Mouse (Mus musculus) forebrain, embryonic 14.5 days (tissue): ENCODE measurements around the gene Sox14. TPM values are rescaled to one million over a fixed set of nuclear protein-coding genes. Genes with fewer than 3 reads are reported as not detected.

Experiments
- ATAC-seq: fragments of 200-750 bp; cut with Nextera tagmentation; 2 replicates; pipeline ENCODE4 v1.8.0; 2017; ENCODE audit warnings: mild to moderate bottlenecking, moderate library complexity
- DNase-seq: peaks from one replicate; pipeline ENCODE4 v3.0.0-alpha.2; 2015; ENCODE audit warnings: low spot score
- H3K27ac ChIP-seq: fragments of 300-500 bp; sonication (generic); 2 replicates; pipeline ENCODE4 v1.5.1; 2014; ENCODE audit warnings: low read depth, mild to moderate bottlenecking, control low read depth, low read length, moderate library complexity
- H3K27me3 ChIP-seq: fragments of 300-500 bp; sonication (generic); replicated peaks from 2 replicates; pipeline ENCODE4 v1.6.1; 2014; ENCODE audit warnings: low read length, control low read depth, mixed read lengths; ENCODE audit not compliant: control insufficient read depth, insufficient read depth
- H3K36me3 ChIP-seq: fragments of 300-500 bp; sonication (generic); 2 replicates; pipeline ENCODE4 v1.6.1; 2014; ENCODE audit warnings: low read length, control low read depth; ENCODE audit not compliant: control insufficient read depth, insufficient read depth
- H3K4me1 ChIP-seq: fragments of 300-500 bp; sonication (generic); 2 replicates; pipeline ENCODE4 v1.6.1; 2014; ENCODE audit warnings: antibody characterized with exemption, low read length, control low read depth; ENCODE audit not compliant: control insufficient read depth, insufficient read depth
- H3K4me2 ChIP-seq: fragments of 300-500 bp; sonication (generic); 2 replicates; pipeline ENCODE4 v1.6.1; 2014; ENCODE audit warnings: mild to moderate bottlenecking, control low read depth, low read length
- H3K4me3 ChIP-seq: fragments of 300-500 bp; sonication (generic); 2 replicates; pipeline ENCODE4 v1.5.1; 2014; ENCODE audit warnings: low read depth, low read length, control low read depth
- H3K9ac ChIP-seq: fragments of 300-500 bp; sonication (generic); 2 replicates; pipeline ENCODE4 v1.6.1; 2014; ENCODE audit warnings: mild to moderate bottlenecking, low read length, control low read depth, moderate library complexity
- H3K9me3 ChIP-seq: fragments of 300-500 bp; sonication (generic); replicated peaks from 2 replicates; pipeline ENCODE4 v1.6.1; 2016; ENCODE audit warnings: low read length, control low read depth, mixed read lengths; ENCODE audit not compliant: control insufficient read depth
- WGBS: fragments of 180-500 bp; shearing (Covaris S2); extraction: QIAGEN DNeasy Blood & Tissue Kit; methylation state at CpG from one replicate; pipeline ENCODE4 v1.1.7; 2014; 5-methylcytosine and 5-hydroxymethylcytosine counted together
- polyA plus RNA-seq: library from polyadenylated mRNA; unstranded; fragments of >200 nt; fragmentation: Nextera tagmentation; extraction: Ambion mirVana; gene quantifications from 2 replicates; pipeline ENCODE4 v1.2.1, GENCODE M21; 2014

The Sox14 gene
- polyA plus RNA-seq, 1 experiment from 2014 or later, result 2.8 TPM

DNA sequence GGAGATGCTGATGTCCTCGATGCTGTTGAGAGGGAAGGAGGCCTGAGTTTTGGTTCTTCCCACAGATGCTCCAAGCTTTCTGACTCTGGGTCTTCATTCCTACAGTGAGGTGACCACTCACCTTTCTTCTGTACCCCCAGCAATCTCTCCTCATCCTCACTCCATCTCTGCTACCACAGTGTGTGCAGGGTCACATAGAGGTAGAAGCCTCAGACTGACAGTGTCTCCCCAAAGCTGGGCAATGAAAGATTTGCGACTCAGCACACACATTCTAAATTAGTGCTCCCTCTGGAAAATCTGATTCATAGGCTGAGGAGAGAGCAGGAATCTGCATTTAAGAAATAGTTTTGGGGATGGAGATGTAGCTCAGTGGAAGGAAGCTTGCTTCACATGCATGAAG lies 21.5 kb downstream of the Sox14 start:
- no peaks in the 10 kb centered on the region for H3K4me1 ChIP-seq
- H3K27me3 ChIP-seq, result peaks cover 5% of the 10 kb centered on the region; the same call in 1 of the 2 replicates
- ATAC-seq, result no peak
- H3K27ac ChIP-seq, result no peak overlapping the region
- H3K9me3 ChIP-seq, result no peaks in the 10 kb centered on the region
- no peaks in the 10 kb centered on the region for H3K36me3 ChIP-seq
- DNase-seq, result no peak
- H3K9ac ChIP-seq, result no peak overlapping the region
- H3K4me3 ChIP-seq, result no peak overlapping the region
- WGBS, result 95% methylated on average over 2 of the region's 2 CpGs
- H3K4me2 ChIP-seq, result no peak overlapping the region

DNA sequence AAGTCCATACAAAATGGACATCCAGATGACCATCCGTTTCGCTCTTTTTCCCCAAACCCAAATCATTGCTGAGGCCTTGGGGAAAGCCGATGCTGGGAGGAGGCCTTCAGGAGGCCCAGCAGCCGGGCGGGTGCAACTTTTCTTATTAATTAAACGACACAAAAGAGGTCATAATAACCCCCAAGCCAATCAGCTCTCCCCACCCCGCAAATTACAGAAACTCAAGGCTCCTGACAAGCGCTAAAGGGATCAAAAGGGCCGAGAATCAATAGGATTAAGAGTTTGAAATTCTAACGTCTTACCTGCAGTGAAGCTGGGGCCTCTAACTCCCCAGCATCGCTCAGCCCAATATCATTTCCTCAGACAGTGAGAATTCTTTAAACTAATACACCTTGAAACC lies 22.6 kb downstream of the Sox14 start:
- 15% methylated on average over 11 of the region's 11 CpGs for WGBS
- no peak overlapping the region for H3K9ac ChIP-seq
- H3K4me3 ChIP-seq, result no peak overlapping the region
- H3K4me1 ChIP-seq, result no peaks in the 10 kb centered on the region
- no peak overlapping the region for H3K4me2 ChIP-seq
- H3K27ac ChIP-seq, result no peak overlapping the region
- no peaks in the 10 kb centered on the region for H3K36me3 ChIP-seq
- DNase-seq (no peak), ATAC-seq (no peak)
- 0 out of 2 replicates have a peak, but pooled peaks cover 5% of the 10 kb centered on the region for H3K27me3 ChIP-seq
- H3K9me3 ChIP-seq, result no peaks in the 10 kb centered on the region

DNA sequence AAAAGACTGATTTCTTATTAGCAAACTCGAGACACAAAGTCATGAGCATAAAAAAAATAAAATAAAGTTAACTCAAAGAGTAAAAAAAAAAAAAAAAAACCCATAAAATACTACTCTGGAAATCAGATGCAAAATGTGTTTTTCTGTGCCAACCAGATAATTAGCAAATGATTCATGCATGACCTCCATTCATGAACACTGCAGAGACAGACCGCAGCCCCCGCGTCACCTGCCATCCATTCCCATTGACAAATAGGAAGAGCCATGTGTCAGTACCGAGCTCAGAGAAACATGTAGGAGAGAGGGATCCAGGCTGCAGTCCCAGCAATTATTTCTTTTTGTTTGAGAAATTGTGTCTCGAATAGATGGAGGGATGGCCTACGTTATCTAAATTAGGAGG lies 25.6 kb downstream of the Sox14 start:
- H3K4me1 ChIP-seq, result no peaks in the 10 kb centered on the region
- no peak overlapping the region for H3K9ac ChIP-seq
- no peak overlapping the region for H3K4me3 ChIP-seq
- 59% methylated on average over 7 of the region's 7 CpGs for WGBS
- ATAC-seq (no peak), DNase-seq (peak; percentile 14)
- H3K9me3 ChIP-seq, result no peaks in the 10 kb centered on the region
- no peaks in the 10 kb centered on the region for H3K36me3 ChIP-seq
- no peak overlapping the region for H3K27ac ChIP-seq
- H3K27me3 ChIP-seq, result 0 out of 2 replicates have a peak, but pooled peaks cover 5% of the 10 kb centered on the region
- no peak overlapping the region for H3K4me2 ChIP-seq

DNA sequence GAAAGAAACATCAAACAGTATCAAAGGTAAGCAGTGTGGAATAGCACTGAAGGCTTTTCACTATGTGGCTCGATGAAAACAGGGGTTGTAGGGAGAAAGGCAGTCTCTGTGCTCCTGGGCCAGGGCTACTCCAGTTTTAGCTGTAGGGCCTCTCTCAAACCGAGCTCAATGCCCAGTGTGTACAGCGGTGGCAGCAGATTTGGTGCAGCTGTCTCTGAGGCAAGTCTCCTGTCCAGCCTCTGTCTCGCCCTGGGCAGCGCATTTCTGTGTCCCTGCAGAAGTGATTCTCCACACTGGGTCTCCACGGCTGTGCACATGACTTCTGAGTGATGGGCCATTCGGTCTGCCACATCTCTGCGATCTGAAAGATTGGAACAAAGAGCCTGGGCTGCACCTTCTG lies 27.6 kb downstream of the Sox14 start:
- H3K9ac ChIP-seq, result no peak overlapping the region
- H3K4me1 ChIP-seq, result no peaks in the 10 kb centered on the region
- H3K4me3 ChIP-seq, result no peak overlapping the region
- no peak overlapping the region for H3K4me2 ChIP-seq
- H3K27me3 ChIP-seq, result no peaks in the 10 kb centered on the region
- ATAC-seq (no peak), DNase-seq (no peak)
- 26% methylated on average over 8 of the region's 8 CpGs for WGBS
- no peaks in the 10 kb centered on the region for H3K36me3 ChIP-seq
- H3K9me3 ChIP-seq, result no peaks in the 10 kb centered on the region
- no peak overlapping the region for H3K27ac ChIP-seq

DNA sequence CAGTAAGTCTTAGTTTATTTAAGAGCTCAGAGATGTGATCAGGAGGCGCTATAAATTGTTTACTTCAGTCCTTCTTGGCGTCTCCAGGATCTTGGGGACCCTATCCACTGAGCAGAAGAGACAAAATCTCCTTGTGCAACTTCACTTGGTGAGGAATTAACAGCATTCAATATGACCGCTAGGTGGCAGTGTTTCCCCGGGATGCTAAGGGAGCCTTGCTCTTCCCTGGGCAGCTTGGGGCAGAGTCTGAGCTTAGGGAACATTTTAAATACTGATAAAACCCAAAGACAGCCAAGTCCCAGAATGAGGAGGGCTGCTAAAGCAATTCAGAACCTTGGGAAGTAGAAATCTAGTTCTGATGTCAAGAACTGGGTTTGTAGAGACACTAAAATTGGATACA lies 29.1 kb downstream of the Sox14 start:
- Histone ChIP-seq H3K27me3 (no peaks in the 10 kb centered on the region), H3K9me3 (no peaks in the 10 kb centered on the region), H3K4me1 (no peaks in the 10 kb centered on the region), H3K27ac (no peak overlapping the region), H3K4me3 (no peak overlapping the region), H3K4me2 (no peak overlapping the region), H3K36me3 (no peaks in the 10 kb centered on the region), H3K9ac (no peak overlapping the region)
- ATAC-seq (peak; percentile 75; the same call in 1 of the 2 replicates), DNase-seq (peak; percentile 91)
- WGBS, result 1% methylated on average over 4 of the region's 4 CpGs

DNA sequence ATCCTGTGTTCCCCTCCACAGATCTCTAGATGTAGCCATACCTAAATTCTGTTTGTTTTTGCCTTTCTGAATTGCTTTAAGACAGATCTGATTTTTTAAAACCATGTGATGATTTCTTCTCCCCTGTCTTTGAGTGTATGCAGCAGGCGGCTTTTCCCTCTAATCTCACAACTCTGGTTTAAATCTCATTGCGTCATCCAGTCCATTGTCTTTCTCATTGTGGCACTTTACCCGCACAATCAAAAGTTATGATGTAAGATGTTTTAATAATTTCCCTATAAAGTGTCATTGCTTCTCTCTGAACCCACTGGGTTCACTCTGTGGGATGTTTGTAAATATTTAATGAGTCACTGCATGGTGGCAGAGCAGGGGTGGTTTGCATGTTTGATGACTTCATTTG lies 36.6 kb downstream of the Sox14 start:
- ATAC-seq, result no peak
- no peaks in the 10 kb centered on the region for H3K27me3 ChIP-seq
- H3K9ac ChIP-seq, result no peak overlapping the region
- no peak overlapping the region for H3K4me2 ChIP-seq
- no peaks in the 10 kb centered on the region for H3K36me3 ChIP-seq
- H3K4me1 ChIP-seq, result peaks cover 12% of the 10 kb centered on the region
- 92% methylated on average over 3 of the region's 3 CpGs for WGBS
- H3K27ac ChIP-seq, result no peak overlapping the region
- H3K4me3 ChIP-seq, result no peak overlapping the region
- H3K9me3 ChIP-seq, result no peaks in the 10 kb centered on the region
- no peak for DNase-seq

DNA sequence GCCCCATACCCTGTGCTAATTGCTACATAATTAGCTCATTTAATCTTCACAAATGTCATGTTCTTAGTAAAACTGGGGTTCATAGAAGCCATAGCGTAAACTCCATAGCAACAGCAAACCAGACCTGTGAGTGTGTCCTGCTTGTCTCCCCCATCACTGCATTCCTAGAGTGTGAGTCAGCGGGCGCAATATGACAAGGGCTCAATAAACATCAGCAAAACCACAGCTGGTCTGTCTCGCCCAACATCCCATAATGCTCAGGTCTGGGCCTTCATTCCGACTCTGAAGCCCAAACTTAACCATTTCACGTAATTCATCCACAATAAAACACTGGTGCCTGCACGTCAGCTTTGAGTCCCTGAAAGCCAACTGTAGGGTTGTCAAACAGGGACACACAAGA lies 37.1 kb downstream of the Sox14 start:
- Histone ChIP-seq H3K27ac (no peak overlapping the region), H3K27me3 (no peaks in the 10 kb centered on the region), H3K4me3 (no peak overlapping the region), H3K9ac (no peak overlapping the region), H3K4me2 (no peak overlapping the region), H3K36me3 (no peaks in the 10 kb centered on the region), H3K4me1 (peaks cover 12% of the 10 kb centered on the region), H3K9me3 (no peaks in the 10 kb centered on the region)
- ATAC-seq (no peak), DNase-seq (no peak)
- WGBS, result 65% methylated on average over 7 of the region's 7 CpGs

DNA sequence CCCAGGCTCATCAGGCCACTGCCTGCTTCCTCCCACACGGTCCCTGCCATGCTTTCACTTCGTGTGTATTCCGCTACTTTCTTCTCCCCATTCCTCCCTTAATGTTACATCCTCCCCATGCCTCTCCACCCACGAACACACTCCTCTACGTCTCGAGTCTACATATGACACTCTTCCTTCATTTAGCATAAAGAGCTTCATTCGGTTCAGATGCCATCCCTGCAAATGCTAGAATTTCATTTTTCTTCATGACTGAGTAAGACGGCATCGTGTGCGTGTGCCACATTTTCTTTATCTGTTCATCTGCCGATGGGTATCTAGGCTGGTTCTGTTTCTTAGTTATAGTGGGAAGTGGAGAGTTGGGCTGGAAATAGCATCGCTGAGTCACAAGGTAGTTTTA lies 39.3 kb downstream of the Sox14 start:
- no peaks in the 10 kb centered on the region for H3K36me3 ChIP-seq
- no peak overlapping the region for H3K9ac ChIP-seq
- peaks cover 12% of the 10 kb centered on the region for H3K4me1 ChIP-seq
- 95% methylated on average over 12 of the region's 12 CpGs for WGBS
- no peaks in the 10 kb centered on the region for H3K27me3 ChIP-seq
- ATAC-seq (no peak), DNase-seq (no peak)
- H3K27ac ChIP-seq, result no peak overlapping the region
- no peak overlapping the region for H3K4me3 ChIP-seq
- H3K4me2 ChIP-seq, result no peak overlapping the region
- H3K9me3 ChIP-seq, result no peaks in the 10 kb centered on the region

DNA sequence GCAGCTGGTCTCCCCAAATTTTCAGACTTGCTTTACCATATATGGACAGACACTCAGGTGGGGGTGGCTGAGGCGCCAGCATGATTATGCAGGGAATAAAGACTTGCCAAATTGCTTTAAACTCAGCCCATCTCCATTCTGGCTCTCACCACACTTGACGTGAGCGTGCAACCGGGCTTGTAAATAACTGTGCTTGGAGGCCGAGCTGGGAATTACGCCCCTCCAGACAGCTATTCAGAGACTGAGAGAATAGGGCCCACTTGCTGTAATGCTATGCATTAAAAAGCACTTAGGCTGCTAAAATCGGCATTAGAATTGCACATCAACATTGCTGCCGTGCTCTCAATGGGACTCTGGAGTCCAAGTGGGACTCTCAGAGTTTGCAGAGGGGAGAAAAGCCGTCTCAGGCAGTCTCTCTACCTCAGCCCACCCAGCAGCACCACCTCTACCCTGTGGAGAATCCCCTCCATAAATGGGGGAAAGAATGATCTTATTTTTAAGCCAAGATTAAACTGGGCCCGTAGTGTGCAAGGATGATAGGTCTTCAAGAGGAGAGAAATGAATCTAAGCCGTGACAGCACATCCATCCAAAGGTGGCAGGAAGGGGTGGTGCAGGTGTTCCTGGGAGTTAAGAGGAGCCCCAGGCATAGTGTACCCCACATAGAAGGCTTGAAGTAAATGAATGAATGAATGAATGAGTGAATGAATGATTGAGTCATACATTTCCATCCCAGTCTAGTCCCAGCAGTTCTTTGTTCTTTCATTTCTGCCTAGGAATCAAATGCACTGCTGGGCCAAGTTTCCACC lies 40.1 kb downstream of the Sox14 start:
- no peaks in the 10 kb centered on the region for H3K36me3 ChIP-seq
- ATAC-seq (peak; percentile 92), DNase-seq (peak; percentile 81)
- no peak overlapping the region for H3K4me2 ChIP-seq
- no peaks in the 10 kb centered on the region for H3K27me3 ChIP-seq
- H3K4me1 ChIP-seq, result peaks cover 12% of the 10 kb centered on the region
- no peaks in the 10 kb centered on the region for H3K9me3 ChIP-seq
- no peak overlapping the region for H3K4me3 ChIP-seq
- H3K9ac ChIP-seq, result no peak overlapping the region
- WGBS, result 27% methylated on average over 11 of the region's 11 CpGs
- no peak overlapping the region for H3K27ac ChIP-seq
